13 mouse cellular contexts compared by ENCODE assay signal in the genomic region with DNA sequence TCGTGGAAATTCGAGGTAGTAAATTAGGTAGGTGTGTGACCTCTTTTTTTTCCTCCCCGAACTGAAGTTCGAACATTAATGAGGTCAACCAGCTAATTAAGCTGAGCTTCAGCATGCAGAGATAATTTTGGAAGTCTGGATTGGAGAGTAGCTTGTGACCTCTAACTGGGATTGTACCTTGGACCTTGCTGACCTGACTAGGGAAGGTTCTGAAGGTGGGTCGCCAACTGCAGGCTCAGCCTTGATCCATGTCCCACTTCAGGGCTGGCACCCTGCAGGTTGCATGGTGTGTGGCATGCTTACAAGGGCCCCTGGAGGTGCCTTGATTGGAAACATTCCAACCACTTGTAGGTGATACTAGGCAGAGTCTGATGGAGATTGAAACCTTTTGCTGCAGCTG. TPM values are rescaled to one million over a fixed set of nuclear protein-coding genes. Genes with fewer than 3 reads are reported as not detected.
DNase-seq lines count a peak whose midpoint lies in the region; ATAC-seq and TF ChIP-seq lines count a peak whose summit lies in the region.
"Had no signal": no experiment of that assay in that cellular context is flagged by ENCODE, and none has a peak within 500 bp of the region (broad histone marks: within the 10 kb centered on the region; RNA-seq: fewer than 3 reads in every experiment).

No protein-coding gene starts in this region.

- no peak for TF ChIP-seq CTCF in lung, embryonic 14.5 days (IDR thresholded peaks at IDR 0.05; ENCODE audit: low read depth)
- no peak for TF ChIP-seq CTCF in liver, postnatal 0 days (IDR thresholded peaks at IDR 0.05; ENCODE audit: low read depth)

- no peak overlapping the region for H3K4me3 ChIP-seq in forebrain, embryonic 16.5 days (replicated peaks; ENCODE audit: low read length)
- H3K4me3 ChIP-seq in forebrain, embryonic 11.5 days (ENCODE audit: low read depth, low read length) = no peak overlapping the region
- 0 out of 2 replicates have a peak overlapping the region, but pooled peaks have one; percentile 46 for H3K4me3 ChIP-seq in lung, embryonic 14.5 days (ENCODE audit: low read depth, low read length)
- peak overlapping the region; percentile 49; the same call in 1 of the 2 replicates for H3K4me3 ChIP-seq in liver, postnatal 0 days (ENCODE audit: low read depth, low read length)
- no peak overlapping the region for H3K4me3 ChIP-seq in limb, embryonic 10.5 days
- H3K4me3 ChIP-seq: myocyte had no signal

- no peak for DNase-seq in forebrain, embryonic 11.5 days (ENCODE audit: low spot score)
- peak; percentile 7 for DNase-seq in lung, embryonic 14.5 days
- no peak for DNase-seq in lung, postnatal 36 days
- peak; percentile 19 for DNase-seq in kidney, postnatal 10 days
- DNase-seq in liver, postnatal 0 days = no peak
- no peak for DNase-seq in limb, embryonic 10.5 days (ENCODE audit: low spot score)
- DNase-seq in MN1 (ENCODE audit: low spot score) = no peak
- DNase-seq: cerebellum, adult 8-10 months; thymus, postnatal 36 days had no signal

- H3K36me3 ChIP-seq in forebrain, embryonic 16.5 days (ENCODE audit: control insufficient read depth, insufficient read depth) = no peaks in the 10 kb centered on the region
- no peaks in the 10 kb centered on the region for H3K36me3 ChIP-seq in forebrain, embryonic 11.5 days (ENCODE audit: control insufficient read depth, insufficient read depth, low read length)
- H3K36me3 ChIP-seq in lung, embryonic 14.5 days (ENCODE audit: insufficient read depth) = no peaks in the 10 kb centered on the region
- H3K36me3 ChIP-seq in liver, postnatal 0 days (replicated peaks; ENCODE audit: insufficient read depth, low read length) = no peaks in the 10 kb centered on the region
- H3K36me3 ChIP-seq in limb, embryonic 10.5 days = no peaks in the 10 kb centered on the region
- H3K36me3 ChIP-seq: embryonic facial prominence, embryonic 10.5 days; heart, embryonic 13.5 days had no signal

- H3K4me2 ChIP-seq in forebrain, embryonic 16.5 days (ENCODE audit: low read length) = 0 out of 2 replicates have a peak overlapping the region, but pooled peaks have one; percentile 98
- H3K4me2 ChIP-seq in forebrain, embryonic 11.5 days (ENCODE audit: low read depth, low read length, severe bottlenecking) = no peak overlapping the region
- no peak overlapping the region; the same call in 1 of the 2 replicates for H3K4me2 ChIP-seq in lung, embryonic 14.5 days
- H3K4me2 ChIP-seq in liver, postnatal 0 days (ENCODE audit: low read depth, low read length) = peak overlapping the region; percentile 77

- peaks cover 11% of the 10 kb centered on the region for H3K4me1 ChIP-seq in forebrain, embryonic 16.5 days (replicated peaks; ENCODE audit: control insufficient read depth, insufficient read depth, low read length)
- H3K4me1 ChIP-seq in forebrain, embryonic 11.5 days (replicated peaks; ENCODE audit: control insufficient read depth, insufficient read depth, low read length) = peaks cover 6% of the 10 kb centered on the region
- H3K4me1 ChIP-seq in lung, embryonic 14.5 days (ENCODE audit: insufficient read depth) = no peaks in the 10 kb centered on the region
- H3K4me1 ChIP-seq in liver, postnatal 0 days (ENCODE audit: insufficient read depth) = 0 out of 2 replicates have a peak, but pooled peaks cover 3% of the 10 kb centered on the region
- peaks cover 21% of the 10 kb centered on the region for H3K4me1 ChIP-seq in limb, embryonic 10.5 days

- ATAC-seq in forebrain, embryonic 16.5 days = no peak
- no peak for ATAC-seq in forebrain, embryonic 11.5 days (replicated peaks; ENCODE audit: low FRiP score)
- no peak for ATAC-seq in lung, embryonic 14.5 days (ENCODE audit: insufficient read depth)
- ATAC-seq in liver, postnatal 0 days = no peak

- no peak for TF ChIP-seq EP300 in liver, postnatal 0 days (IDR thresholded peaks at IDR 0.05; ENCODE audit: low read depth)

- no peak overlapping the region for H3K27ac ChIP-seq in forebrain, embryonic 16.5 days (ENCODE audit: low read length)
- no peak overlapping the region for H3K27ac ChIP-seq in forebrain, embryonic 11.5 days (ENCODE audit: low read depth, low read length)
- H3K27ac ChIP-seq in lung, embryonic 14.5 days (ENCODE audit: low read depth) = no peak overlapping the region
- H3K27ac ChIP-seq in liver, postnatal 0 days (ENCODE audit: low read depth) = no peak overlapping the region
- no peak overlapping the region for H3K27ac ChIP-seq in limb, embryonic 10.5 days
- H3K27ac ChIP-seq: embryonic facial prominence, embryonic 10.5 days; heart, embryonic 13.5 days had no signal

- WGBS in forebrain, embryonic 16.5 days = 42% methylated on average over 5 of the region's 5 CpGs
- 54% methylated on average over 5 of the region's 5 CpGs for WGBS in forebrain, embryonic 11.5 days
- WGBS in lung, embryonic 14.5 days = 58% methylated on average over 5 of the region's 5 CpGs
- WGBS in liver, postnatal 0 days (ENCODE audit: insufficient replicate concordance) = 33% methylated on average over 5 of the region's 5 CpGs
- 54% methylated on average over 5 of the region's 5 CpGs for WGBS in limb, embryonic 10.5 days

- no peaks in the 10 kb centered on the region for H3K9me3 ChIP-seq in forebrain, embryonic 16.5 days (ENCODE audit: control insufficient read depth, low read length)
- no peaks in the 10 kb centered on the region for H3K9me3 ChIP-seq in forebrain, embryonic 11.5 days (ENCODE audit: control insufficient read depth, low read length)
- no peaks in the 10 kb centered on the region for H3K9me3 ChIP-seq in lung, embryonic 14.5 days (ENCODE audit: low read depth, low read length)
- no peaks in the 10 kb centered on the region for H3K9me3 ChIP-seq in liver, postnatal 0 days (ENCODE audit: low read length)
- no peaks in the 10 kb centered on the region for H3K9me3 ChIP-seq in limb, embryonic 10.5 days (replicated peaks)
- H3K9me3 ChIP-seq: embryonic facial prominence, embryonic 10.5 days; heart, embryonic 13.5 days had no signal

- no peak overlapping the region for H3K9ac ChIP-seq in forebrain, embryonic 16.5 days (replicated peaks; ENCODE audit: low read depth, low read length)
- no peak overlapping the region for H3K9ac ChIP-seq in forebrain, embryonic 11.5 days (ENCODE audit: low read length)
- no peak overlapping the region for H3K9ac ChIP-seq in lung, embryonic 14.5 days
- no peak overlapping the region for H3K9ac ChIP-seq in liver, postnatal 0 days (replicated peaks)
- H3K9ac ChIP-seq: heart, embryonic 13.5 days had no signal

- peaks cover 50% of the 10 kb centered on the region for H3K27me3 ChIP-seq in forebrain, embryonic 16.5 days (replicated peaks; ENCODE audit: control insufficient read depth, insufficient read depth, low read length)
- H3K27me3 ChIP-seq in forebrain, embryonic 11.5 days (ENCODE audit: control insufficient read depth, insufficient read depth, low read length) = peaks cover 44% of the 10 kb centered on the region
- H3K27me3 ChIP-seq in lung, embryonic 14.5 days (ENCODE audit: insufficient read depth, low read length) = peaks cover 57% of the 10 kb centered on the region
- peaks cover 29% of the 10 kb centered on the region for H3K27me3 ChIP-seq in liver, postnatal 0 days (ENCODE audit: insufficient read depth, low read length)
- peaks cover 77% of the 10 kb centered on the region for H3K27me3 ChIP-seq in limb, embryonic 10.5 days (ENCODE audit: low read depth, poor library complexity, severe bottlenecking)

RNA-seq across cellular contexts. Expression of a gene that starts 21.7 kb away (rescaled TPM):
- 7.1 and 9.7 TPM in 2 replicates for polyA plus RNA-seq in forebrain, embryonic 16.5 days (2015; fragmentation: Nextera tagmentation; extraction: Ambion mirVana)
- 2.2 TPM in 2 replicates for polyA plus RNA-seq in forebrain, embryonic 11.5 days (2014; fragmentation: Nextera tagmentation; extraction: Ambion mirVana)
- 2.1 and 2.2 TPM in 2 replicates for polyA plus RNA-seq in lung, embryonic 14.5 days (2014; fragmentation: Nextera tagmentation; extraction: Ambion mirVana)
- 0.58 and 0.92 TPM in 2 replicates for polyA plus RNA-seq in liver, postnatal 0 days (2015; fragmentation: Nextera tagmentation; extraction: Ambion mirVana)
- polyA plus RNA-seq in limb, embryonic 10.5 days (2016; fragmentation: Nextera tagmentation; extraction: Ambion mirVana) = 0.39 and 0.44 TPM in 2 replicates

Comparison
In these comparisons a context has a peak if more than half of its experiments do, and no peak if none do; other contexts are left out.
1. H3K4me2 ChIP-seq: peak in forebrain, embryonic 16.5 days (single experiment) and liver, postnatal 0 days (single experiment); none in forebrain, embryonic 11.5 days (single experiment) and lung, embryonic 14.5 days (single experiment).
2. DNase-seq: peak in lung, embryonic 14.5 days (single experiment) and kidney, postnatal 10 days (single experiment); none in forebrain, embryonic 11.5 days (single experiment), lung, postnatal 36 days (single experiment), liver, postnatal 0 days (single experiment), limb, embryonic 10.5 days (single experiment) and MN1 (single experiment).
3. H3K4me3 ChIP-seq: peak in lung, embryonic 14.5 days (single experiment) and liver, postnatal 0 days (single experiment); none in forebrain, embryonic 16.5 days (single experiment), forebrain, embryonic 11.5 days (single experiment) and limb, embryonic 10.5 days (single experiment).